18 mouse cellular contexts compared by ENCODE assay signal in the genomic region with DNA sequence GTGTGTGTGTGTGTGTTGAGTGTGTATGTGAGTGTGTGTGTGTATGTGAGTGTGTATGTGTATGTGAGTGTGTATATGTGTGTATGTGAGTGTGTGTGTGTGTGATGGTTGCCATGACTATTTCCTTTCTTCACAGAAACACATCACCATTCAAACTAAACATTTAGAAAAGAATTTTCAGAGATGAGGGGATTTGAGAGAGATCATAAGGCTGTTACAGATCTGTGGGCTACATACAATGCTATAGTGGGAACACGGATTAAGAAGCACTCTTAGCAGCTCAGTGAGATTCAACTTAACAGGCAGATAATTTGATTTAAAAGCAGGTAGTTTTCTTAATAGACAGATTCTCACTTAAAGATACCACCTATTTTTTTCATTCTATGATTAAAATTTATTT.
"Had no signal": no experiment of that assay in that cellular context is flagged by ENCODE, and none has a peak within 500 bp of the region (broad histone marks: within the 10 kb centered on the region; RNA-seq: fewer than 3 reads in every experiment).

No protein-coding gene starts in this region.

- H3K4me1 ChIP-seq: midbrain, embryonic 12.5 days; midbrain, embryonic 15.5 days; stomach, embryonic 15.5 days had no signal

- H3K9me3 ChIP-seq: limb, embryonic 15.5 days; midbrain, embryonic 12.5 days; midbrain, embryonic 15.5 days; neural tube, embryonic 13.5 days; stomach, embryonic 15.5 days had no signal

- H3K27me3 ChIP-seq: limb, embryonic 12.5 days; limb, embryonic 15.5 days; midbrain, embryonic 12.5 days; midbrain, embryonic 15.5 days; neural tube, embryonic 13.5 days; stomach, embryonic 15.5 days had no signal

- H3K4me3 ChIP-seq: limb, embryonic 12.5 days; limb, embryonic 15.5 days; midbrain, embryonic 12.5 days; midbrain, embryonic 15.5 days; neural tube, embryonic 13.5 days; stomach, embryonic 15.5 days had no signal

- H3K9ac ChIP-seq: limb, embryonic 12.5 days; limb, embryonic 15.5 days; liver, embryonic 14.5 days; liver, postnatal 0 days; midbrain, embryonic 12.5 days; midbrain, embryonic 15.5 days; neural tube, embryonic 13.5 days; stomach, embryonic 15.5 days had no signal

- H3K4me2 ChIP-seq: limb, embryonic 12.5 days; limb, embryonic 15.5 days; liver, embryonic 11.5 days; midbrain, embryonic 12.5 days; midbrain, embryonic 15.5 days; neural tube, embryonic 13.5 days; stomach, embryonic 15.5 days had no signal

- H3K36me3 ChIP-seq: limb, embryonic 12.5 days; limb, embryonic 15.5 days; midbrain, embryonic 12.5 days; midbrain, embryonic 15.5 days; neural tube, embryonic 13.5 days; stomach, embryonic 15.5 days had no signal

- H3K27ac ChIP-seq: limb, embryonic 12.5 days; liver, embryonic 14.5 days; macrophage; midbrain, embryonic 12.5 days; midbrain, embryonic 15.5 days; neural tube, embryonic 13.5 days; stomach, embryonic 15.5 days had no signal

- DNase-seq: kidney, adult 2 months; kidney, postnatal 14 days; left cerebral cortex, postnatal 4 days; liver, postnatal 0 days; retina, postnatal 1 day; right cerebral cortex, postnatal 25 days; spleen, adult 18-20 months; thymus, postnatal 36 days had no signal

- ATAC-seq: intestine, postnatal 0 days; liver, postnatal 0 days; midbrain, embryonic 15.5 days had no signal
